Mouse (Mus musculus) spleen, adult 12 weeks (tissue): Measurements from ENCODE around the gene Itgb1bp1.

Source experiments
- DNase-seq: peaks from one replicate; pipeline ENCODE4 v3.0.0; 2022; ENCODE audit warnings: low spot score

Gene Itgb1bp1

DNA sequence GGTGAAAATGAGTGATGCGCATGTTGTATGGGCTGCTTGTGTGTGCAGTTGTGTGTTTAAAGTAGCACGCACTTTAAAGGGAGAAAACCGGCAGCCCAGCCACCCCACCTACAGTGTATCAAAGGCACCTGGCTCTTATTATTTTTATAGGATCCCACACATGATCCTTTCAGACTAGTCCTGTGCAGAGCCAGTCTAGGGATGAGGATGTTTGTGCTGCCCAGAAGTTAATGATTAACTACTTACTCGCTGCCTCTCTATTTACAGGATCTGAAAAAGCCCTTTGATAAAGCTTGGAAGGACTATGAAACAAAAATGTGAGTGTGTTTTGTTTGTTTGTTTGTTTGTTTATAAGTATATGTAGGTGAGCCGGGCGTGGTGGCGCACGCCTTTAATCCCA lies 85.5 kb downstream of the Itgb1bp1 start:
- no peak for DNase-seq

DNA sequence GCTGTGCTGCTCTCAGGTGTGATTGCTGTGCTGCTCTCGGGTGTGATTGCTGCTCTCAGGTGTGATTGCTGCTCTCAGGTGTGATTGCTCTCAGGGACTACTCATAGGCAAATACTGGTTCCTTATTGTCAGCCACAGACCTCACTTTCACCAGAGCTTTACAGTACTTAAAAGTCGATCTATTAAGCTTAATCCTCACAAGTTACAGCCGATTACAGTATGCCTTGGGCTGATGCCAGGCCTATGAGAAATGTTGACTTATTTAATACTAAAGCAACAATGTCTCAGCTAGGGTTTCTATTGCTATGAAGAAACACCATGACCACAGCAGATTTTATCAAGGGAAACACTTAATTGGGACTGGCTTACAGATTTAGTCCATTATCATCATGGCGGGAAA lies 89.7 kb downstream of the Itgb1bp1 start:
- no peak for DNase-seq

GRCm38 (mm10) chr12:21195497-21195896 lies 90.6 kb downstream of the Itgb1bp1 start:
- DNase-seq: no peak

GRCm38 (mm10) chr12:21191546-21191945 lies 94.5 kb downstream of the Itgb1bp1 start:
- no peak for DNase-seq
